Comparison of ENCODE assay signal across 14 mouse cellular contexts in genomic region chr3:101876459-101877285, GRCm38 (mm10). TPM values are rescaled to one million over a fixed set of nuclear protein-coding genes. Genes with fewer than 3 reads are reported as not detected.
DNase-seq lines count a peak whose midpoint lies in the region; ATAC-seq and TF ChIP-seq lines count a peak whose summit lies in the region.
"Had no signal": no experiment of that assay in that cellular context is flagged by ENCODE, and none has a peak within 500 bp of the region (broad histone marks: within the 10 kb centered on the region; RNA-seq: fewer than 3 reads in every experiment).

No protein-coding gene starts in this region.

- H3K27me3 ChIP-seq in forebrain, embryonic 10.5 days (ENCODE audit: poor library complexity, severe bottlenecking), result peaks cover 36% of the 10 kb centered on the region
- no peaks in the 10 kb centered on the region for H3K27me3 ChIP-seq in forebrain, postnatal 0 days (ENCODE audit: insufficient read depth, low read length)
- no peaks in the 10 kb centered on the region for H3K27me3 ChIP-seq in liver, adult 2 months (ENCODE audit: control insufficient read depth, insufficient read depth, low read length)
- no peaks in the 10 kb centered on the region for H3K27me3 ChIP-seq in kidney, adult 2 months (replicated peaks; ENCODE audit: control insufficient read depth, insufficient read depth, low read length)
- H3K27me3 ChIP-seq in limb, embryonic 15.5 days, result no peaks in the 10 kb centered on the region

- H3K79me2 ChIP-seq in liver, adult 2 months (ENCODE audit: control insufficient read depth, insufficient read depth, low read length), result no peaks in the 10 kb centered on the region

- no peak overlapping the region for H3K9ac ChIP-seq in forebrain, postnatal 0 days
- H3K9ac ChIP-seq in liver, adult 2 months (ENCODE audit: low read depth, low read length), result no peak overlapping the region
- H3K9ac ChIP-seq in limb, embryonic 15.5 days, result no peak overlapping the region

- WGBS in forebrain, embryonic 10.5 days, result 78% methylated on average over 7 of the region's 7 CpGs
- 77% methylated on average over 7 of the region's 7 CpGs for WGBS in forebrain, postnatal 0 days
- 72% methylated on average over 7 of the region's 7 CpGs for WGBS in liver, adult 2 months
- WGBS in kidney, adult 2 months, result 65% methylated on average over 7 of the region's 7 CpGs
- WGBS in limb, embryonic 15.5 days, result 73% methylated on average over 7 of the region's 7 CpGs

- no peaks in the 10 kb centered on the region; the same call in 1 of the 2 replicates for H3K36me3 ChIP-seq in forebrain, embryonic 10.5 days (replicated peaks)
- H3K36me3 ChIP-seq in forebrain, postnatal 0 days (ENCODE audit: insufficient read depth), result peaks cover 18% of the 10 kb centered on the region; the same call in 1 of the 2 replicates
- H3K36me3 ChIP-seq in liver, adult 2 months (ENCODE audit: control insufficient read depth, insufficient read depth, low read length), result peaks cover 17% of the 10 kb centered on the region
- H3K36me3 ChIP-seq in kidney, adult 2 months (ENCODE audit: control insufficient read depth, insufficient read depth, low read length), result no peaks in the 10 kb centered on the region; the same call in 1 of the 2 replicates
- peaks cover 42% of the 10 kb centered on the region for H3K36me3 ChIP-seq in limb, embryonic 15.5 days

- no peak overlapping the region for H3K4me2 ChIP-seq in forebrain, postnatal 0 days (ENCODE audit: low read depth)
- H3K4me2 ChIP-seq in limb, embryonic 15.5 days, result no peak overlapping the region

- no peak for ATAC-seq in forebrain, postnatal 0 days
- no peak for ATAC-seq in limb, embryonic 15.5 days (ENCODE audit: insufficient number of reproducible peaks, low FRiP score, low TSS enrichment, low read depth)

- no peak overlapping the region for H3K4me3 ChIP-seq in forebrain, embryonic 10.5 days
- no peak overlapping the region for H3K4me3 ChIP-seq in forebrain, postnatal 0 days (ENCODE audit: low read depth, low read length)
- no peak overlapping the region for H3K4me3 ChIP-seq in liver, adult 2 months (ENCODE audit: insufficient read depth, low read depth, low read length)
- H3K4me3 ChIP-seq in kidney, adult 2 months (ENCODE audit: insufficient read depth, low read depth, low read length), result no peak overlapping the region
- H3K4me3 ChIP-seq in limb, embryonic 15.5 days, result no peak overlapping the region
- H3K4me3 ChIP-seq: gastrocnemius, adult 2 months had no signal

- peaks cover 38% of the 10 kb centered on the region for H3K4me1 ChIP-seq in forebrain, embryonic 10.5 days
- H3K4me1 ChIP-seq in forebrain, postnatal 0 days (ENCODE audit: insufficient read depth), result no peaks in the 10 kb centered on the region
- H3K4me1 ChIP-seq in liver, adult 2 months (ENCODE audit: control insufficient read depth, insufficient read depth, low read length), result no peaks in the 10 kb centered on the region
- no peaks in the 10 kb centered on the region for H3K4me1 ChIP-seq in kidney, adult 2 months (ENCODE audit: control insufficient read depth, insufficient read depth, low read length)
- peaks cover 3% of the 10 kb centered on the region; the same call in 1 of the 2 replicates for H3K4me1 ChIP-seq in limb, embryonic 15.5 days

- H3K27ac ChIP-seq in forebrain, embryonic 10.5 days, result peak overlapping the region; percentile 15; the same call in 1 of the 2 replicates
- no peak overlapping the region for H3K27ac ChIP-seq in forebrain, postnatal 0 days (ENCODE audit: low read depth, low read length)
- H3K27ac ChIP-seq in liver, adult 2 months (replicated peaks; ENCODE audit: insufficient read depth, low read depth, low read length), result 0 out of 2 replicates have a peak overlapping the region, but pooled peaks have one; percentile 21
- H3K27ac ChIP-seq in kidney, adult 2 months (ENCODE audit: insufficient read depth, low read depth, low read length), result no peak overlapping the region; the same call in 1 of the 2 replicates
- peak overlapping the region; percentile 12; the same call in 1 of the 2 replicates for H3K27ac ChIP-seq in limb, embryonic 15.5 days
- H3K27ac ChIP-seq: gastrocnemius, adult 2 months had no signal

- no peak for TF ChIP-seq POLR2A in liver, adult 2 months (IDR thresholded peaks at IDR 0.05; ENCODE audit: extremely low read depth, insufficient read depth, low read length)
- no peak for TF ChIP-seq POLR2A in kidney, adult 2 months (IDR thresholded peaks at IDR 0.05; ENCODE audit: low read depth, low read length)

- no peak for DNase-seq in forebrain, embryonic 10.5 days (ENCODE audit: extremely low spot score, low spot score)
- no peak for DNase-seq in forebrain, postnatal 0 days
- DNase-seq in liver, adult 2 months (ENCODE audit: extremely low read depth, low read depth, low spot score), result peak; percentile 23
- DNase-seq in liver, result no peak
- peak; percentile 36 for DNase-seq in kidney, adult 2 months
- DNase-seq in left cerebral cortex, adult 18-20 months (ENCODE audit: low spot score in 2 of 2), result no peak
- no peak for DNase-seq in Muller cell, postnatal 12 days (ENCODE audit: inconsistent ontology term)
- DNase-seq: adrenal gland, postnatal 10 days; cerebellum, adult 2 months; gastrocnemius, adult 2 months; thymus, adult 18-20 months had no signal

- no peaks in the 10 kb centered on the region for H3K9me3 ChIP-seq in forebrain, embryonic 10.5 days
- H3K9me3 ChIP-seq in forebrain, postnatal 0 days (ENCODE audit: low read length), result no peaks in the 10 kb centered on the region
- no peaks in the 10 kb centered on the region for H3K9me3 ChIP-seq in limb, embryonic 15.5 days

- no peak for TF ChIP-seq CTCF in forebrain, postnatal 0 days (IDR thresholded peaks at IDR 0.05; ENCODE audit: low read depth)
- TF ChIP-seq CTCF in liver, adult 2 months (IDR thresholded peaks at IDR 0.05; ENCODE audit: low read depth, low read length), result no peak
- TF ChIP-seq CTCF in kidney, adult 2 months (conservative IDR thresholded peaks at IDR 0.05; ENCODE audit: insufficient read depth, insufficient read length, low read depth, low read length), result no peak

RNA-seq across cellular contexts. Expression of gene Mab21l3, which starts 27.9 kb away (rescaled TPM):
- 0.85 and 1.1 TPM in 2 replicates for polyA plus RNA-seq in forebrain, embryonic 10.5 days (2016; fragmentation: Nextera tagmentation; extraction: Ambion mirVana)
- 0.15 TPM in 1 of 2 replicates, not detected in the other for total RNA-seq in forebrain, postnatal 0 days (2014; rRNA removed)
- polyA plus RNA-seq in forebrain, postnatal 0 days (2015; fragmentation: Nextera tagmentation; extraction: Ambion mirVana), result 0.07 and 0.09 TPM in 2 replicates
- under 0.01 and 0.09 TPM in 2 replicates for total RNA-seq in liver, adult 2 months (2014; rRNA removed)
- 0.07 TPM in 1 of 2 replicates, not detected in the other for polyA plus RNA-seq in liver, adult 2 months (2012; rRNA removed)
- polyA plus RNA-seq in kidney, adult 2 months (2012; rRNA removed), result 1.8 TPM in 2 replicates
- polyA plus RNA-seq in limb, embryonic 15.5 days (2015; fragmentation: Nextera tagmentation; extraction: Ambion mirVana), result 2.2 and 4.1 TPM in 2 replicates
- under 1 TPM; 0.23 to 0.30 TPM for total RNA-seq in left cerebral cortex, adult 18-20 months (2021)
- total RNA-seq: gastrocnemius, adult 2 months; megakaryocyte progenitor cell, adult 5-6 weeks; MEL had no signal

RNA-seq across cellular contexts. Expression of gene Slc22a15, which starts 47.6 kb away (rescaled TPM):
- polyA plus RNA-seq in forebrain, embryonic 10.5 days (2016; fragmentation: Nextera tagmentation; extraction: Ambion mirVana), result 2.6 and 3.7 TPM in 2 replicates
- 8.9 and 9.8 TPM in 2 replicates for total RNA-seq in forebrain, postnatal 0 days (2014; rRNA removed)
- 3.6 and 5.3 TPM in 2 replicates for polyA plus RNA-seq in forebrain, postnatal 0 days (2015; fragmentation: Nextera tagmentation; extraction: Ambion mirVana)
- total RNA-seq in liver, adult 2 months (2014; rRNA removed), result 3.5 and 3.8 TPM in 2 replicates
- 5.8 and 10.5 TPM in 2 replicates for polyA plus RNA-seq in liver, adult 2 months (2012; rRNA removed)
- 2.4 and 2.7 TPM in 2 replicates for polyA plus RNA-seq in kidney, adult 2 months (2012; rRNA removed)
- 5.4 and 6.2 TPM in 2 replicates for polyA plus RNA-seq in limb, embryonic 15.5 days (2015; fragmentation: Nextera tagmentation; extraction: Ambion mirVana)
- total RNA-seq in left cerebral cortex, adult 18-20 months (2021), result 1 to 10 TPM; 7.3 to 8.7 TPM

Comparison
In these comparisons a context has a peak if more than half of its experiments do, and no peak if none do; other contexts are left out.
1. DNase-seq: peak in liver, adult 2 months (single experiment) and kidney, adult 2 months (single experiment); none in forebrain, embryonic 10.5 days (single experiment), forebrain, postnatal 0 days (single experiment), liver (single experiment), left cerebral cortex, adult 18-20 months (0 of 2) and Muller cell, postnatal 12 days (single experiment).
2. H3K27ac ChIP-seq: peak in forebrain, embryonic 10.5 days (single experiment), liver, adult 2 months (single experiment) and limb, embryonic 15.5 days (single experiment); none in forebrain, postnatal 0 days (single experiment) and kidney, adult 2 months (single experiment).